Mouse (Mus musculus): ENCODE results near the gene Elmo1.
A peak's percentile ranks its signal among the peaks of the same experiment; 100 is the strongest.

The Elmo1 gene

GRCm38 (mm10) chr13:20300052-20300564 lies 209.7 kb downstream of the Elmo1 start:
- no peak for DNase-seq (ENCODE audit: low read depth, low spot score)
- peaks cover 4% of the 10 kb centered on the region for H3K36me3 ChIP-seq (ENCODE audit: control insufficient read depth, insufficient read depth, low read length, poor library complexity, severe bottlenecking)
- no peaks in the 10 kb centered on the region for H3K27me3 ChIP-seq (ENCODE audit: control insufficient read depth, insufficient read depth, low read length, poor library complexity, severe bottlenecking)

DNA sequence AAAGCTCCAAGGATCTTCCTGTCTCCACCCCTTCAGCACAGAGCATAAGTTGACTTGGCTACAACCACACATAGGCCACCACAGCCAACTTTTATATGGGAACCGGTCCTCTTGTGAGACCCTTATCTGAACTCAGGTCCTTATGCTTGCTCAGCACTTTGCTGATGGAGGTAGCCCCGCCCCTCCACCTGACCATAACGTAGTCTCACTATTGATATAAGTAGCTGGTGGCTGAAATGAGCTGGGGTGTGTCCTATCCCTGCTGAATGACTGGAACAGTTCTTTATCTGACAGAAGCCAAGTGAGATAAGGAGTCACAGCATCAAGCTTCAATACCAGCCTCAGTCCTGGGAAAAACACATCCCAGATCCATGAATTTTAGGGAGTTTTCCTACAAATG lies 210.2 kb downstream of the Elmo1 start:
- Histone ChIP-seq H3K36me3 (ENCODE audit: control insufficient read depth, insufficient read depth, low read length, poor library complexity, severe bottlenecking) (peaks cover 4% of the 10 kb centered on the region), H3K27me3 (ENCODE audit: control insufficient read depth, insufficient read depth, low read length, poor library complexity, severe bottlenecking) (no peaks in the 10 kb centered on the region)
- no peak for DNase-seq (ENCODE audit: low read depth, low spot score)

GRCm38 (mm10) chr13:20301760-20302159 lies 211.4 kb downstream of the Elmo1 start:
- DNase-seq (ENCODE audit: low read depth, low spot score): no peak
- Histone ChIP-seq H3K36me3 (ENCODE audit: control insufficient read depth, insufficient read depth, low read length, poor library complexity, severe bottlenecking) (peaks cover 4% of the 10 kb centered on the region), H3K27me3 (ENCODE audit: control insufficient read depth, insufficient read depth, low read length, poor library complexity, severe bottlenecking) (no peaks in the 10 kb centered on the region)

- Histone ChIP-seq H3K27me3 (ENCODE audit: control insufficient read depth, insufficient read depth, low read length, poor library complexity, severe bottlenecking) (no peaks in the 10 kb centered on the region), H3K36me3 (ENCODE audit: control insufficient read depth, insufficient read depth, low read length, poor library complexity, severe bottlenecking) (peaks cover 10% of the 10 kb centered on the region)
- no peak for DNase-seq (ENCODE audit: low read depth, low spot score)
Observed at GRCm38 (mm10) chr13:20305621-20306020, 215.2 kb downstream of the Elmo1 start.

GRCm38 (mm10) chr13:20306180-20307177 lies 216.1 kb downstream of the Elmo1 start:
- DNase-seq (ENCODE audit: low read depth, low spot score): no peak
- Histone ChIP-seq H3K36me3 (ENCODE audit: control insufficient read depth, insufficient read depth, low read length, poor library complexity, severe bottlenecking) (peaks cover 10% of the 10 kb centered on the region), H3K27me3 (ENCODE audit: control insufficient read depth, insufficient read depth, low read length, poor library complexity, severe bottlenecking) (no peaks in the 10 kb centered on the region)

DNA sequence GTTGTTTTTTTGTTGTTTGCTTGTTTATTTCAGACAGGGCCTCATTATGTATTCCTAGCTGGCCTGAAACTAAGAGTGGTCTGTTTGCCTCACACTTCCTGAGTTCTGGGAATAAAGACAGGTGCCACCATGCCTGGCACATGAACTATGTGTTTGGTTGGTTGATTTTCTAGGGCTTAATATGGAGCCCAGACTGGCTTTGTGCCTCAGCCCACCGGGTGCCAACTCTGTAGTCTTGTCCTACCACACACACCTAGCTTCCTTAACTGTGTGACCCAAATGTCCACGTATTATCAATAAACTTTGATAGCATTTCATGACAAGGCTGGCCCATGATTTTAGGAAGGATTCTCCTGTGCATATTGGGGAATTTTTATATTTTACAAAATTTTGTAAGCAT lies 217.0 kb downstream of the Elmo1 start:
- no peak for DNase-seq (ENCODE audit: low read depth, low spot score)
- Histone ChIP-seq H3K27me3 (ENCODE audit: control insufficient read depth, insufficient read depth, low read length, poor library complexity, severe bottlenecking) (no peaks in the 10 kb centered on the region), H3K36me3 (ENCODE audit: control insufficient read depth, insufficient read depth, low read length, poor library complexity, severe bottlenecking) (peaks cover 8% of the 10 kb centered on the region)

- no peaks in the 10 kb centered on the region for H3K27me3 ChIP-seq (ENCODE audit: control insufficient read depth, insufficient read depth, low read length, poor library complexity, severe bottlenecking)
- peaks cover 6% of the 10 kb centered on the region for H3K36me3 ChIP-seq (ENCODE audit: control insufficient read depth, insufficient read depth, low read length, poor library complexity, severe bottlenecking)
- peak; percentile 86 for DNase-seq (ENCODE audit: low read depth, low spot score)
Observed at GRCm38 (mm10) chr13:20311612-20312011, 221.2 kb downstream of the Elmo1 start.

GRCm38 (mm10) chr13:20313345-20313744 lies 222.9 kb downstream of the Elmo1 start:
- H3K27me3 ChIP-seq (ENCODE audit: control insufficient read depth, insufficient read depth, low read length, poor library complexity, severe bottlenecking): no peaks in the 10 kb centered on the region
- DNase-seq (ENCODE audit: low read depth, low spot score): no peak
- peaks cover 4% of the 10 kb centered on the region for H3K36me3 ChIP-seq (ENCODE audit: control insufficient read depth, insufficient read depth, low read length, poor library complexity, severe bottlenecking)

- DNase-seq (ENCODE audit: low read depth, low spot score): no peak
- Histone ChIP-seq H3K27me3 (ENCODE audit: control insufficient read depth, insufficient read depth, low read length, poor library complexity, severe bottlenecking) (no peaks in the 10 kb centered on the region), H3K36me3 (ENCODE audit: control insufficient read depth, insufficient read depth, low read length, poor library complexity, severe bottlenecking) (no peaks in the 10 kb centered on the region; the same call in 1 of the 2 replicates)
Observed at GRCm38 (mm10) chr13:20316139-20316538, 225.7 kb downstream of the Elmo1 start.

DNA sequence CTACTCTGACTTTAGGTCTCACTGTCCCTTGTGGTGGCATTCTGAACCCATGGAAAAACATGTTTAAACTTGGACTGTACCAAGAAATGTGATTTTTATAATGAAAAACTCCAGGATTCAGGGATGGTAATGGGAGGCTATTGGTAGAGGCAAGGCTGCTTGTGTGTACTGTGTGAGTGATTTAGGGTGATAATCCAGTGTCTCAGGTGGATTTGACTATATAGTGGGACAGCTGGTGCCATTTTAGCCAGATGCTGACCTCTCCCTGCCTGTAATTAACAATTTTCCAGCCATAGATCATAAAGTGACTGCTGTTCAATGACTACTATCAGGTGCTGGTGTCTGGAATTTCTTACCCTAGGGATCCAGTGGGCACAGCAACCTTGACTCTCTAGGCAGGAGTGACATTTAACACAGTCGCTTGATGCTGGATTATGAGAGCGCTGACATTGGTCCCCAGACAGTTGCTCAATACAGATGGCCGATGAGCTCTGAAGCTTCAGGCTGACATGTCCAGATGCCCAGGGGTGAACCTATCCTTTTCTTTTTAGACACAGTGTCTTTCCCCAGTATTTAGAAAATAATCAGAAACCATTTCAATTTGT lies 228.3 kb downstream of the Elmo1 start:
- no peak for DNase-seq (ENCODE audit: low read depth, low spot score)
- no peaks in the 10 kb centered on the region; the same call in 1 of the 2 replicates for H3K36me3 ChIP-seq (ENCODE audit: control insufficient read depth, insufficient read depth, low read length, poor library complexity, severe bottlenecking)
- no peaks in the 10 kb centered on the region for H3K27me3 ChIP-seq (ENCODE audit: control insufficient read depth, insufficient read depth, low read length, poor library complexity, severe bottlenecking)

DNA sequence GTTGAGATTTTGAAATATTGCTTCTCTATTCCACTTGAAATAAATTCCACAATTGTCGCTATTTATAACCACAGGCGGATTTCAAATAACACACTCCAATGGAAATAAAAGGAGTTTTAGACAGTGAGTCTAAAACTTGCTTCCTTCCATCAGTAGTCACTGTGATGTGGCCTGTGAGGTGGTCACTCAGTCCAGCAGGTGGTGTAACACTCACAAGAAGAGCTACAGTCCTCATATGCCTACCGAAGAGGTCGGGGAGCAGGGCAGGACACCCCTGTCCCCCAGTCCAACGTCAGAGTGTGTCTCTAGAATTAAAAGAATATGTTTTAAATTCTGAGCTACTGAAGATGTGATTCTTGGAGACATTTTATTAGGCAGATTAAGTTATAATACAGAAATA lies 229.8 kb downstream of the Elmo1 start:
- DNase-seq (ENCODE audit: low read depth, low spot score): no peak
- H3K36me3 ChIP-seq (ENCODE audit: control insufficient read depth, insufficient read depth, low read length, poor library complexity, severe bottlenecking): no peaks in the 10 kb centered on the region; the same call in 1 of the 2 replicates
- H3K27me3 ChIP-seq (ENCODE audit: control insufficient read depth, insufficient read depth, low read length, poor library complexity, severe bottlenecking): no peaks in the 10 kb centered on the region

DNA sequence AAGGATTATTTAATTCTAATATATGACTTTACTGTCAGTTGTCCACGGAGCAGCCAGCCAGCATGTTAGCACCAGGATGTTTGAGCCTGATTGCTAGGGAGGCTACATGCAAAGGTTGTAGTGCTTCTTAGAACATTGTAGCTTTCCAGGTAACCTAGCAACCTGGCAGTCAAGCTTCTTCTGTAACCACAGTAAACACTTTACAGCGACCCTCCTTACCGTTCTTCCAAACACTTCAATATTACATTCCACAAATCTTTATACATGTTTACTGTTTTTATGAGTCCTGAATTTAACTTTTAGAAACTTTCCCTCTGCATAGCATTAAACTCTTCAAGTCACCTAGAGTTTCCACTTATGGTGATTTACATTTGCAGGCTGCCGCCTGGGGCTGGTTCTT lies 233.1 kb downstream of the Elmo1 start:
- DNase-seq (ENCODE audit: low read depth, low spot score): no peak
- Histone ChIP-seq H3K36me3 (ENCODE audit: control insufficient read depth, insufficient read depth, low read length, poor library complexity, severe bottlenecking) (no peaks in the 10 kb centered on the region; the same call in 1 of the 2 replicates), H3K27me3 (ENCODE audit: control insufficient read depth, insufficient read depth, low read length, poor library complexity, severe bottlenecking) (no peaks in the 10 kb centered on the region)

- Histone ChIP-seq H3K27me3 (ENCODE audit: control insufficient read depth, insufficient read depth, low read length, poor library complexity, severe bottlenecking) (no peaks in the 10 kb centered on the region), H3K36me3 (ENCODE audit: control insufficient read depth, insufficient read depth, low read length, poor library complexity, severe bottlenecking) (no peaks in the 10 kb centered on the region; the same call in 1 of the 2 replicates)
- DNase-seq (ENCODE audit: low read depth, low spot score): no peak
Observed at GRCm38 (mm10) chr13:20327064-20327463, 236.7 kb downstream of the Elmo1 start.

DNA sequence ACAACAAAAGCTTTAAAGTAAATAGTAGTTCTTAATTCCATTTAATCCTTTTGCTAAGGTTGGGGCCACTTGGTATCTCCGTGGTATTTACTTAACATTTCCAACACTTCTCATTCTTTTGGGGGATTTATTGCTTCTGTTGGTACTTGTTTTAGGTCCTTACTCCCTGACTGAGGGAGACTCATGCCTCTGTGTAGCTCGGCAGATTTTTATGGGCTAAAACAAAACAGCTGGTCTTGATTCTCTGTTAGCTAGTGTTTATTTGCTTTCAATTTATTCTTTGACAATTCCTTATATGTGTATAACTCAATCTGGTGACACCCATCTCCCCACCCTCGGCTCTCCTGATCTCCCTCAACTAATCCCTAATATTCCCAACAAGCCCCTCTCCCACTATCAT lies 237.6 kb downstream of the Elmo1 start:
- Histone ChIP-seq H3K27me3 (ENCODE audit: control insufficient read depth, insufficient read depth, low read length, poor library complexity, severe bottlenecking) (no peaks in the 10 kb centered on the region), H3K36me3 (ENCODE audit: control insufficient read depth, insufficient read depth, low read length, poor library complexity, severe bottlenecking) (no peaks in the 10 kb centered on the region; the same call in 1 of the 2 replicates)
- DNase-seq (ENCODE audit: low read depth, low spot score): no peak

GRCm38 (mm10) chr13:20328672-20329071 lies 238.3 kb downstream of the Elmo1 start:
- DNase-seq (ENCODE audit: low read depth, low spot score): no peak
- H3K36me3 ChIP-seq (ENCODE audit: control insufficient read depth, insufficient read depth, low read length, poor library complexity, severe bottlenecking): no peaks in the 10 kb centered on the region; the same call in 1 of the 2 replicates
- H3K27me3 ChIP-seq (ENCODE audit: control insufficient read depth, insufficient read depth, low read length, poor library complexity, severe bottlenecking): no peaks in the 10 kb centered on the region
